ENCODE assay signal across 16 mouse cellular contexts in genomic region chr17:10147106-10147505, GRCm38 (mm10).
DNase-seq lines count a peak whose midpoint lies in the region; ATAC-seq lines count a peak whose summit lies in the region.
"Had no signal": no experiment of that assay in that cellular context is flagged by ENCODE, and none has a peak within 500 bp of the region (broad histone marks: within the 10 kb centered on the region; RNA-seq: fewer than 3 reads in every experiment).

No protein-coding gene starts in this region.

- H3K27me3 ChIP-seq in forebrain, embryonic 10.5 days (ENCODE audit: poor library complexity, severe bottlenecking), result no peaks in the 10 kb centered on the region
- no peaks in the 10 kb centered on the region for H3K27me3 ChIP-seq in forebrain, embryonic 15.5 days
- no peaks in the 10 kb centered on the region for H3K27me3 ChIP-seq in hindbrain, embryonic 11.5 days (ENCODE audit: control insufficient read depth, insufficient read depth, low read length)
- no peaks in the 10 kb centered on the region for H3K27me3 ChIP-seq in hindbrain, embryonic 13.5 days
- H3K27me3 ChIP-seq in forebrain, embryonic 14.5 days (replicated peaks; ENCODE audit: control insufficient read depth, insufficient read depth, low read length), result no peaks in the 10 kb centered on the region
- no peaks in the 10 kb centered on the region for H3K27me3 ChIP-seq in midbrain, embryonic 16.5 days (ENCODE audit: control insufficient read depth, insufficient read depth, low read depth, low read length)
- H3K27me3 ChIP-seq: intestine, embryonic 15.5 days; limb, embryonic 12.5 days had no signal

- WGBS in forebrain, embryonic 10.5 days, result 33% methylated on average over 8 of the region's 8 CpGs
- 18% methylated on average over 8 of the region's 8 CpGs for WGBS in forebrain, embryonic 15.5 days
- WGBS in hindbrain, embryonic 11.5 days, result 31% methylated on average over 8 of the region's 8 CpGs
- 22% methylated on average over 8 of the region's 8 CpGs for WGBS in hindbrain, embryonic 13.5 days
- 17% methylated on average over 8 of the region's 8 CpGs for WGBS in forebrain, embryonic 14.5 days
- WGBS in midbrain, embryonic 16.5 days, result 9% methylated on average over 8 of the region's 8 CpGs

- no peak overlapping the region for H3K4me3 ChIP-seq in forebrain, embryonic 10.5 days
- H3K4me3 ChIP-seq in forebrain, embryonic 15.5 days, result no peak overlapping the region
- no peak overlapping the region for H3K4me3 ChIP-seq in hindbrain, embryonic 11.5 days (ENCODE audit: low read depth, low read length)
- no peak overlapping the region for H3K4me3 ChIP-seq in hindbrain, embryonic 13.5 days
- H3K4me3 ChIP-seq in forebrain, embryonic 14.5 days (ENCODE audit: low read depth, low read length), result no peak overlapping the region
- H3K4me3 ChIP-seq in midbrain, embryonic 16.5 days (ENCODE audit: low read depth, low read length), result no peak overlapping the region
- H3K4me3 ChIP-seq: intestine, embryonic 15.5 days; limb, embryonic 12.5 days had no signal

- H3K4me2 ChIP-seq in forebrain, embryonic 15.5 days (replicated peaks), result no peak overlapping the region
- no peak overlapping the region for H3K4me2 ChIP-seq in hindbrain, embryonic 11.5 days (replicated peaks; ENCODE audit: low read depth, low read length)
- no peak overlapping the region for H3K4me2 ChIP-seq in hindbrain, embryonic 13.5 days
- no peak overlapping the region for H3K4me2 ChIP-seq in forebrain, embryonic 14.5 days (ENCODE audit: low read length)
- H3K4me2 ChIP-seq in midbrain, embryonic 16.5 days (ENCODE audit: low read length), result no peak overlapping the region
- H3K4me2 ChIP-seq: intestine, embryonic 15.5 days; limb, embryonic 12.5 days had no signal

- peak; percentile 16 for DNase-seq in forebrain, embryonic 10.5 days (ENCODE audit: extremely low spot score, low spot score)
- peak; percentile 19 for DNase-seq in hindbrain, embryonic 11.5 days (ENCODE audit: low spot score)
- DNase-seq in forebrain, embryonic 14.5 days (ENCODE audit: low spot score), result peak; percentile 38
- DNase-seq in cerebellum, postnatal 4 days (ENCODE audit: low spot score in 2 of 2), result no peak
- no peak for DNase-seq in thymus, postnatal 0 days (ENCODE audit: low spot score)
- DNase-seq: adrenal gland, postnatal 14 days; gastrocnemius, postnatal 25 days; kidney, postnatal 14 days; liver, postnatal 0 days; right cerebral cortex, postnatal 14 days; thymus, adult 2 months had no signal

- peak overlapping the region; percentile 65 for H3K27ac ChIP-seq in forebrain, embryonic 10.5 days
- no peak overlapping the region for H3K27ac ChIP-seq in forebrain, embryonic 15.5 days (replicated peaks)
- H3K27ac ChIP-seq in hindbrain, embryonic 11.5 days (ENCODE audit: low read depth, low read length), result no peak overlapping the region
- H3K27ac ChIP-seq in hindbrain, embryonic 13.5 days, result no peak overlapping the region
- no peak overlapping the region for H3K27ac ChIP-seq in forebrain, embryonic 14.5 days (ENCODE audit: low read depth, low read length)
- H3K27ac ChIP-seq in midbrain, embryonic 16.5 days (ENCODE audit: low read length), result no peak overlapping the region
- H3K27ac ChIP-seq: intestine, embryonic 15.5 days; limb, embryonic 12.5 days had no signal

- H3K36me3 ChIP-seq in forebrain, embryonic 10.5 days (replicated peaks), result no peaks in the 10 kb centered on the region
- H3K36me3 ChIP-seq in forebrain, embryonic 15.5 days, result no peaks in the 10 kb centered on the region
- H3K36me3 ChIP-seq in hindbrain, embryonic 11.5 days (ENCODE audit: control insufficient read depth, insufficient read depth, low read length), result no peaks in the 10 kb centered on the region
- H3K36me3 ChIP-seq in hindbrain, embryonic 13.5 days, result no peaks in the 10 kb centered on the region
- H3K36me3 ChIP-seq in forebrain, embryonic 14.5 days (ENCODE audit: control insufficient read depth, insufficient read depth, low read length), result no peaks in the 10 kb centered on the region
- no peaks in the 10 kb centered on the region for H3K36me3 ChIP-seq in midbrain, embryonic 16.5 days (ENCODE audit: control insufficient read depth, insufficient read depth, low read length)
- H3K36me3 ChIP-seq: intestine, embryonic 15.5 days; limb, embryonic 12.5 days had no signal

- H3K9me3 ChIP-seq in forebrain, embryonic 10.5 days, result peaks cover 3% of the 10 kb centered on the region; the same call in 1 of the 2 replicates
- H3K9me3 ChIP-seq in forebrain, embryonic 15.5 days, result no peaks in the 10 kb centered on the region
- H3K9me3 ChIP-seq in hindbrain, embryonic 11.5 days (ENCODE audit: control insufficient read depth, low read length), result no peaks in the 10 kb centered on the region
- H3K9me3 ChIP-seq in hindbrain, embryonic 13.5 days, result no peaks in the 10 kb centered on the region
- 0 out of 2 replicates have a peak, but pooled peaks cover under 1% of the 10 kb centered on the region for H3K9me3 ChIP-seq in forebrain, embryonic 14.5 days (replicated peaks; ENCODE audit: control insufficient read depth, low read length)
- H3K9me3 ChIP-seq in midbrain, embryonic 16.5 days (replicated peaks; ENCODE audit: control insufficient read depth, low read length, poor library complexity, severe bottlenecking), result no peaks in the 10 kb centered on the region; the same call in 1 of the 2 replicates
- H3K9me3 ChIP-seq: intestine, embryonic 15.5 days; limb, embryonic 12.5 days had no signal

- H3K4me1 ChIP-seq in forebrain, embryonic 10.5 days, result peaks cover 24% of the 10 kb centered on the region
- H3K4me1 ChIP-seq in forebrain, embryonic 15.5 days, result peaks cover 4% of the 10 kb centered on the region; the same call in 1 of the 2 replicates
- peaks cover 4% of the 10 kb centered on the region; the same call in 1 of the 2 replicates for H3K4me1 ChIP-seq in hindbrain, embryonic 11.5 days (replicated peaks; ENCODE audit: control insufficient read depth, insufficient read depth, low read length)
- peaks cover 11% of the 10 kb centered on the region for H3K4me1 ChIP-seq in hindbrain, embryonic 13.5 days (replicated peaks)
- 0 out of 2 replicates have a peak, but pooled peaks cover 2% of the 10 kb centered on the region for H3K4me1 ChIP-seq in forebrain, embryonic 14.5 days (ENCODE audit: control insufficient read depth, insufficient read depth, low read length)
- 0 out of 2 replicates have a peak, but pooled peaks cover 3% of the 10 kb centered on the region for H3K4me1 ChIP-seq in midbrain, embryonic 16.5 days (ENCODE audit: control insufficient read depth, insufficient read depth, low read length)
- H3K4me1 ChIP-seq: intestine, embryonic 15.5 days; limb, embryonic 12.5 days had no signal

- no peak overlapping the region for H3K9ac ChIP-seq in forebrain, embryonic 15.5 days (replicated peaks)
- no peak overlapping the region for H3K9ac ChIP-seq in hindbrain, embryonic 11.5 days (ENCODE audit: low read depth, low read length)
- H3K9ac ChIP-seq in hindbrain, embryonic 13.5 days, result no peak overlapping the region
- no peak overlapping the region for H3K9ac ChIP-seq in forebrain, embryonic 14.5 days (ENCODE audit: low read length)
- no peak overlapping the region for H3K9ac ChIP-seq in midbrain, embryonic 16.5 days (ENCODE audit: low read depth, low read length)
- H3K9ac ChIP-seq: intestine, embryonic 15.5 days; limb, embryonic 12.5 days; liver, postnatal 0 days had no signal

- ATAC-seq in forebrain, embryonic 15.5 days (replicated peaks), result no peak; the same call in 1 of the 2 replicates
- no peak; the same call in 1 of the 2 replicates for ATAC-seq in hindbrain, embryonic 11.5 days (ENCODE audit: low FRiP score)
- no peak for ATAC-seq in hindbrain, embryonic 13.5 days (ENCODE audit: low FRiP score)
- peak; percentile 40; the same call in 1 of the 2 replicates for ATAC-seq in forebrain, embryonic 14.5 days
- peak; percentile 82 for ATAC-seq in midbrain, embryonic 16.5 days
- ATAC-seq: intestine, embryonic 15.5 days; liver, postnatal 0 days had no signal

Comparison
In these comparisons a context has a peak if more than half of its experiments do, and no peak if none do; other contexts are left out.
1. ATAC-seq: peak in forebrain, embryonic 14.5 days (single experiment) and midbrain, embryonic 16.5 days (single experiment); none in forebrain, embryonic 15.5 days (single experiment), hindbrain, embryonic 11.5 days (single experiment) and hindbrain, embryonic 13.5 days (single experiment).
2. DNase-seq: peak in forebrain, embryonic 10.5 days (single experiment), hindbrain, embryonic 11.5 days (single experiment) and forebrain, embryonic 14.5 days (single experiment); none in cerebellum, postnatal 4 days (0 of 2) and thymus, postnatal 0 days (single experiment).